Comparison of ENCODE assay signal across 22 mouse cellular contexts in genomic region chr3:107737609-107738190, GRCm38 (mm10). TPM values are rescaled to one million over a fixed set of nuclear protein-coding genes. Genes with fewer than 3 reads are reported as not detected.
DNase-seq lines count a peak whose midpoint lies in the region; ATAC-seq and TF ChIP-seq lines count a peak whose summit lies in the region.
"Had no signal": no experiment of that assay in that cellular context is flagged by ENCODE, and none has a peak within 500 bp of the region (broad histone marks: within the 10 kb centered on the region; RNA-seq: fewer than 3 reads in every experiment).

No protein-coding gene starts in this region.

- no peak overlapping the region for H3K27ac ChIP-seq in embryonic facial prominence, embryonic 14.5 days (replicated peaks; ENCODE audit: low read depth, low read length)
- no peak overlapping the region for H3K27ac ChIP-seq in embryonic facial prominence, embryonic 10.5 days (replicated peaks)
- 0 out of 2 replicates have a peak overlapping the region, but pooled peaks have one; percentile 13 for H3K27ac ChIP-seq in midbrain, embryonic 10.5 days (replicated peaks)
- no peak overlapping the region for H3K27ac ChIP-seq in midbrain, embryonic 14.5 days (replicated peaks; ENCODE audit: low read depth, low read length)
- H3K27ac ChIP-seq in embryonic facial prominence, embryonic 15.5 days (replicated peaks) = no peak overlapping the region
- peak overlapping the region; percentile 3; the same call in 1 of the 2 replicates for H3K27ac ChIP-seq in olfactory bulb, adult 2 months (ENCODE audit: insufficient read depth, low read depth, low read length)
- no peak overlapping the region for H3K27ac ChIP-seq in forebrain, embryonic 15.5 days (replicated peaks)
- H3K27ac ChIP-seq: heart, embryonic 15.5 days; hindbrain, embryonic 10.5 days; hindbrain, embryonic 15.5 days had no signal

- no peak overlapping the region for H3K4me2 ChIP-seq in embryonic facial prominence, embryonic 14.5 days (ENCODE audit: low read depth, low read length)
- no peak overlapping the region for H3K4me2 ChIP-seq in midbrain, embryonic 14.5 days (ENCODE audit: low read length)
- no peak overlapping the region for H3K4me2 ChIP-seq in embryonic facial prominence, embryonic 15.5 days (replicated peaks)
- no peak overlapping the region for H3K4me2 ChIP-seq in forebrain, embryonic 15.5 days (replicated peaks)
- H3K4me2 ChIP-seq: heart, embryonic 11.5 days; heart, embryonic 15.5 days; hindbrain, embryonic 15.5 days had no signal

- no peaks in the 10 kb centered on the region for H3K9me3 ChIP-seq in embryonic facial prominence, embryonic 14.5 days (ENCODE audit: control insufficient read depth, low read length)
- no peaks in the 10 kb centered on the region for H3K9me3 ChIP-seq in embryonic facial prominence, embryonic 10.5 days
- H3K9me3 ChIP-seq in midbrain, embryonic 10.5 days (replicated peaks) = no peaks in the 10 kb centered on the region
- H3K9me3 ChIP-seq in midbrain, embryonic 14.5 days (ENCODE audit: control insufficient read depth, low read length) = no peaks in the 10 kb centered on the region
- no peaks in the 10 kb centered on the region for H3K9me3 ChIP-seq in embryonic facial prominence, embryonic 15.5 days (replicated peaks)
- H3K9me3 ChIP-seq in forebrain, embryonic 15.5 days = no peaks in the 10 kb centered on the region
- H3K9me3 ChIP-seq: forebrain, embryonic 10.5 days; heart, embryonic 15.5 days; hindbrain, embryonic 10.5 days; hindbrain, embryonic 15.5 days had no signal

- DNase-seq in embryonic facial prominence, embryonic 14.5 days (ENCODE audit: low spot score) = peak; percentile 38
- no peak for DNase-seq in embryonic facial prominence, embryonic 10.5 days (ENCODE audit: low spot score)
- DNase-seq in midbrain, embryonic 10.5 days (ENCODE audit: low spot score) = no peak
- DNase-seq in midbrain, embryonic 14.5 days = no peak
- DNase-seq in cerebellum, postnatal 25 days = no peak
- DNase-seq: adrenal gland, postnatal 14 days; cerebellum, adult 11-12 months; cerebellum, adult 9-10 months; gastrocnemius, postnatal 14 days; heart, postnatal 14 days; kidney, adult 8-10 months had no signal

- no peak overlapping the region for H3K4me3 ChIP-seq in embryonic facial prominence, embryonic 14.5 days (ENCODE audit: low read depth, low read length)
- H3K4me3 ChIP-seq in embryonic facial prominence, embryonic 10.5 days = no peak overlapping the region
- no peak overlapping the region for H3K4me3 ChIP-seq in midbrain, embryonic 10.5 days
- no peak overlapping the region for H3K4me3 ChIP-seq in midbrain, embryonic 14.5 days (replicated peaks; ENCODE audit: low read depth, low read length)
- H3K4me3 ChIP-seq in embryonic facial prominence, embryonic 15.5 days (replicated peaks) = no peak overlapping the region
- no peak overlapping the region for H3K4me3 ChIP-seq in olfactory bulb, adult 2 months (ENCODE audit: insufficient read depth, low read depth, low read length)
- no peak overlapping the region for H3K4me3 ChIP-seq in forebrain, embryonic 15.5 days
- H3K4me3 ChIP-seq: forebrain, embryonic 10.5 days; heart, embryonic 15.5 days; hindbrain, embryonic 10.5 days; hindbrain, embryonic 15.5 days had no signal

- TF ChIP-seq POLR2A in olfactory bulb, adult 2 months (IDR thresholded peaks at IDR 0.05; ENCODE audit: insufficient read depth, low read depth, low read length) = no peak

- peaks cover 10% of the 10 kb centered on the region; the same call in 1 of the 2 replicates for H3K36me3 ChIP-seq in embryonic facial prominence, embryonic 14.5 days (ENCODE audit: control insufficient read depth, insufficient read depth, low read length)
- peaks cover 9% of the 10 kb centered on the region; the same call in 1 of the 2 replicates for H3K36me3 ChIP-seq in embryonic facial prominence, embryonic 10.5 days (replicated peaks)
- peaks cover 8% of the 10 kb centered on the region for H3K36me3 ChIP-seq in midbrain, embryonic 10.5 days
- H3K36me3 ChIP-seq in midbrain, embryonic 14.5 days (ENCODE audit: control insufficient read depth, insufficient read depth, low read length) = no peaks in the 10 kb centered on the region
- peaks cover 8% of the 10 kb centered on the region; the same call in 1 of the 2 replicates for H3K36me3 ChIP-seq in embryonic facial prominence, embryonic 15.5 days
- no peaks in the 10 kb centered on the region for H3K36me3 ChIP-seq in forebrain, embryonic 15.5 days
- H3K36me3 ChIP-seq: heart, embryonic 15.5 days; hindbrain, embryonic 15.5 days had no signal

- peaks cover 30% of the 10 kb centered on the region for H3K4me1 ChIP-seq in embryonic facial prominence, embryonic 14.5 days (ENCODE audit: control insufficient read depth, insufficient read depth, low read length)
- peaks cover 35% of the 10 kb centered on the region for H3K4me1 ChIP-seq in embryonic facial prominence, embryonic 10.5 days
- H3K4me1 ChIP-seq in midbrain, embryonic 10.5 days = peaks cover 34% of the 10 kb centered on the region
- peaks cover 17% of the 10 kb centered on the region for H3K4me1 ChIP-seq in midbrain, embryonic 14.5 days (ENCODE audit: control insufficient read depth, insufficient read depth, low read length)
- peaks cover 36% of the 10 kb centered on the region for H3K4me1 ChIP-seq in embryonic facial prominence, embryonic 15.5 days
- peaks cover 22% of the 10 kb centered on the region for H3K4me1 ChIP-seq in olfactory bulb, adult 2 months (ENCODE audit: control insufficient read depth, insufficient read depth, low read length)
- peaks cover 27% of the 10 kb centered on the region for H3K4me1 ChIP-seq in forebrain, embryonic 15.5 days

- ATAC-seq in embryonic facial prominence, embryonic 14.5 days (ENCODE audit: low read depth) = no peak
- no peak for ATAC-seq in midbrain, embryonic 14.5 days (ENCODE audit: low FRiP score, low TSS enrichment)
- ATAC-seq in embryonic facial prominence, embryonic 15.5 days (ENCODE audit: insufficient number of reproducible peaks, low FRiP score, low TSS enrichment, low read depth) = 0 out of 2 replicates have a peak, but pooled peaks have one; percentile 21
- ATAC-seq in forebrain, embryonic 15.5 days (replicated peaks) = no peak
- ATAC-seq: activated CD4-positive, CD25-positive, alpha-beta regulatory T cell, adult 4 months; forebrain, embryonic 14.5 days; intestine, embryonic 16.5 days had no signal

- H3K27me3 ChIP-seq in embryonic facial prominence, embryonic 14.5 days (replicated peaks; ENCODE audit: control insufficient read depth, insufficient read depth, low read length) = no peaks in the 10 kb centered on the region
- H3K27me3 ChIP-seq in embryonic facial prominence, embryonic 10.5 days (replicated peaks; ENCODE audit: low read depth, poor library complexity, severe bottlenecking) = no peaks in the 10 kb centered on the region
- no peaks in the 10 kb centered on the region for H3K27me3 ChIP-seq in midbrain, embryonic 10.5 days (ENCODE audit: low read depth, poor library complexity, severe bottlenecking)
- H3K27me3 ChIP-seq in midbrain, embryonic 14.5 days (ENCODE audit: control insufficient read depth, insufficient read depth, low read length) = no peaks in the 10 kb centered on the region
- H3K27me3 ChIP-seq in embryonic facial prominence, embryonic 15.5 days = no peaks in the 10 kb centered on the region
- H3K27me3 ChIP-seq in forebrain, embryonic 15.5 days = no peaks in the 10 kb centered on the region
- H3K27me3 ChIP-seq: heart, embryonic 15.5 days; hindbrain, embryonic 15.5 days had no signal

- no peak overlapping the region for H3K9ac ChIP-seq in embryonic facial prominence, embryonic 14.5 days (ENCODE audit: low read depth, low read length)
- no peak overlapping the region for H3K9ac ChIP-seq in midbrain, embryonic 14.5 days (replicated peaks; ENCODE audit: low read length)
- no peak overlapping the region for H3K9ac ChIP-seq in embryonic facial prominence, embryonic 15.5 days
- no peak overlapping the region for H3K9ac ChIP-seq in forebrain, embryonic 15.5 days (replicated peaks)
- H3K9ac ChIP-seq: heart, embryonic 15.5 days; hindbrain, embryonic 15.5 days had no signal

- 47% methylated on average over 1 of the region's 1 CpGs for WGBS in embryonic facial prominence, embryonic 14.5 days
- WGBS in embryonic facial prominence, embryonic 10.5 days = 75% methylated on average over 1 of the region's 1 CpGs
- WGBS in midbrain, embryonic 10.5 days = 78% methylated on average over 1 of the region's 1 CpGs
- 87% methylated on average over 1 of the region's 1 CpGs for WGBS in midbrain, embryonic 14.5 days
- WGBS in embryonic facial prominence, embryonic 15.5 days = 36% methylated on average over 1 of the region's 1 CpGs
- WGBS in olfactory bulb, adult 2 months = 34% methylated on average over 1 of the region's 1 CpGs
- 76% methylated on average over 1 of the region's 1 CpGs for WGBS in forebrain, embryonic 15.5 days

- no peak for TF ChIP-seq CTCF in olfactory bulb, adult 2 months (IDR thresholded peaks at IDR 0.05; ENCODE audit: insufficient read depth, low read depth, low read length)

RNA-seq across cellular contexts. Expression of gene Csf1, which starts 22.6 kb away (rescaled TPM):
- polyA plus RNA-seq in embryonic facial prominence, embryonic 14.5 days (2014; fragmentation: Nextera tagmentation; extraction: Ambion mirVana) = 18.1 and 21.4 TPM in 2 replicates
- 3.8 and 4.4 TPM in 2 replicates for polyA plus RNA-seq in embryonic facial prominence, embryonic 10.5 days (2016; fragmentation: Nextera tagmentation; extraction: Ambion mirVana)
- polyA plus RNA-seq in midbrain, embryonic 10.5 days (2016; fragmentation: Nextera tagmentation; extraction: Ambion mirVana) = 6.5 and 7.7 TPM in 2 replicates
- 2.3 and 7.6 TPM in 2 replicates for polyA plus RNA-seq in midbrain, embryonic 14.5 days (2014; fragmentation: Nextera tagmentation; extraction: Ambion mirVana)
- polyA plus RNA-seq in embryonic facial prominence, embryonic 15.5 days (2015; fragmentation: Nextera tagmentation; extraction: Ambion mirVana) = 18.0 and 18.5 TPM in 2 replicates
- polyA plus RNA-seq in olfactory bulb, adult 2 months (2012; ENCODE audit: insufficient read depth, insufficient read length, low replicate concordance, missing spikeins) = not detected in 2 replicates
- polyA plus RNA-seq in forebrain, embryonic 15.5 days (2015; fragmentation: Nextera tagmentation; extraction: Ambion mirVana) = 6.5 and 7.9 TPM in 2 replicates

RNA-seq across cellular contexts. Expression of gene Ahcyl1, which starts 41.3 kb away (rescaled TPM):
- polyA plus RNA-seq in embryonic facial prominence, embryonic 14.5 days (2014; fragmentation: Nextera tagmentation; extraction: Ambion mirVana) = 89.3 and 95.0 TPM in 2 replicates
- 88.7 and 88.8 TPM in 2 replicates for polyA plus RNA-seq in embryonic facial prominence, embryonic 10.5 days (2016; fragmentation: Nextera tagmentation; extraction: Ambion mirVana)
- 92.4 and 99.8 TPM in 2 replicates for polyA plus RNA-seq in midbrain, embryonic 10.5 days (2016; fragmentation: Nextera tagmentation; extraction: Ambion mirVana)
- polyA plus RNA-seq in midbrain, embryonic 14.5 days (2014; fragmentation: Nextera tagmentation; extraction: Ambion mirVana) = 127 and 142 TPM in 2 replicates
- 81.1 and 85.2 TPM in 2 replicates for polyA plus RNA-seq in embryonic facial prominence, embryonic 15.5 days (2015; fragmentation: Nextera tagmentation; extraction: Ambion mirVana)
- 109 and 279 TPM in 2 replicates for polyA plus RNA-seq in olfactory bulb, adult 2 months (2012; ENCODE audit: insufficient read depth, insufficient read length, low replicate concordance, missing spikeins)
- 110 and 114 TPM in 2 replicates for polyA plus RNA-seq in forebrain, embryonic 15.5 days (2015; fragmentation: Nextera tagmentation; extraction: Ambion mirVana)

Comparison
In these comparisons a context has a peak if more than half of its experiments do, and no peak if none do; other contexts are left out.
1. H3K27ac ChIP-seq: peak in midbrain, embryonic 10.5 days (single experiment) and olfactory bulb, adult 2 months (single experiment); none in embryonic facial prominence, embryonic 14.5 days (single experiment), embryonic facial prominence, embryonic 10.5 days (single experiment), midbrain, embryonic 14.5 days (single experiment), embryonic facial prominence, embryonic 15.5 days (single experiment) and forebrain, embryonic 15.5 days (single experiment).